In the genomic region with DNA sequence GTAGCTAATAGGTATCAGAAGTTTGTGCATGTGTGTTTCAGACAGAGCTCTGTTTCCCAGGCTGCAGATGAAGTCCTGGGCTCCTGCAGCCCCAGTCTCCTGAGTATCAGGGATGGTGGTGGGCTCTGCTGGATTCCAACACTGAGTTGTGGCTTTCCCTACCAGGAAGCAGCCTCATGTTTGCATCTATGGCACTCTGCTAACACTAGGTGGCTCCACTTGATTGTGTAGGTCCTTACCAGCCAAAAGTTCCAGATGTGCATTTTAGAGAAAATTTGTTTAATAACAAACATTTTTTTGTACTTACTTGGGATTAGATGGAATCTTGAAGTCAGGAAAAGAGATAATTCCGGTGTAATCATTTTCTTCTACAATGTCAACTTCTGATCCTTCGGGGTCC, we compare ENCODE assay signal across 8 mouse cellular contexts. TPM values are rescaled to one million over a fixed set of nuclear protein-coding genes. Genes with fewer than 3 reads are reported as not detected.
DNase-seq lines count a peak whose midpoint lies in the region; ATAC-seq lines count a peak whose summit lies in the region.

No protein-coding gene starts in this region.

- 74% methylated on average over 2 of the region's 2 CpGs for WGBS in kidney, embryonic 16.5 days
- WGBS in intestine, embryonic 16.5 days, result 64% methylated on average over 2 of the region's 2 CpGs

- H3K4me2 ChIP-seq in kidney, embryonic 16.5 days (replicated peaks; ENCODE audit: low read depth, low read length), result no peak overlapping the region
- H3K4me2 ChIP-seq in intestine, embryonic 16.5 days (ENCODE audit: low read depth, low read length), result no peak overlapping the region

- DNase-seq in kidney, adult 18-20 months, result peak; percentile 12
- DNase-seq in CD8-positive naive resting alpha-beta T cell, adult 2 months (ENCODE audit: low read depth in 2 of 2, low spot score in 2 of 2), result peak; percentile 7 to 31
- peak; percentile 66 for DNase-seq in ZHBTc4 (ENCODE audit: low read depth, low spot score)
- peak; percentile 25 to 53 for DNase-seq in heart, postnatal 10 days
- DNase-seq in spleen, adult 12 weeks (ENCODE audit: low spot score), result no peak

- peaks cover 6% of the 10 kb centered on the region for H3K9me3 ChIP-seq in kidney, embryonic 16.5 days (ENCODE audit: low read length)
- no peaks in the 10 kb centered on the region for H3K9me3 ChIP-seq in intestine, embryonic 16.5 days (ENCODE audit: control insufficient read depth, low read length)

- H3K4me3 ChIP-seq in kidney, embryonic 16.5 days (ENCODE audit: low read length), result no peak overlapping the region
- no peak overlapping the region for H3K4me3 ChIP-seq in intestine, embryonic 16.5 days (ENCODE audit: low read length)

- no peak overlapping the region for H3K27ac ChIP-seq in kidney, embryonic 16.5 days (ENCODE audit: low read length)
- H3K27ac ChIP-seq in intestine, embryonic 16.5 days (ENCODE audit: low read length), result no peak overlapping the region

- no peaks in the 10 kb centered on the region for H3K36me3 ChIP-seq in kidney, embryonic 16.5 days (ENCODE audit: insufficient read depth, low read length)
- no peaks in the 10 kb centered on the region for H3K36me3 ChIP-seq in intestine, embryonic 16.5 days (ENCODE audit: control insufficient read depth, insufficient read depth, low read length)

- ATAC-seq in kidney, embryonic 16.5 days (ENCODE audit: low FRiP score, low TSS enrichment), result no peak
- peak; percentile 71; the same call in 1 of the 2 replicates for ATAC-seq in megakaryocyte-erythroid progenitor cell, adult 5-6 weeks (replicated peaks; ENCODE audit: low FRiP score, low TSS enrichment, poor library complexity, severe bottlenecking)
- no peak for ATAC-seq in intestine, embryonic 16.5 days

- intact Hi-C loops in heart, postnatal 10 days (cut with DNase I), result loop anchor here (1.0 to 10.0 kb wide), 3 partner anchors 63 to 320 kb away; partner anchors contain the start of gene 4930568D16Rik

- H3K9ac ChIP-seq in kidney, embryonic 16.5 days (replicated peaks; ENCODE audit: low read length), result no peak overlapping the region
- H3K9ac ChIP-seq in intestine, embryonic 16.5 days (ENCODE audit: low read depth, low read length), result no peak overlapping the region

- H3K4me1 ChIP-seq in kidney, embryonic 16.5 days (ENCODE audit: insufficient read depth, low read length), result no peaks in the 10 kb centered on the region
- no peaks in the 10 kb centered on the region for H3K4me1 ChIP-seq in intestine, embryonic 16.5 days (ENCODE audit: control insufficient read depth, insufficient read depth, low read length)

- H3K27me3 ChIP-seq in kidney, embryonic 16.5 days (ENCODE audit: insufficient read depth, low read length), result no peaks in the 10 kb centered on the region
- no peaks in the 10 kb centered on the region for H3K27me3 ChIP-seq in intestine, embryonic 16.5 days (replicated peaks; ENCODE audit: control insufficient read depth, insufficient read depth, low read length)

RNA-seq across cellular contexts. Expression of gene Hc, which starts 16.3 kb away (rescaled TPM):
- 0.37 and 0.45 TPM in 2 replicates for polyA plus RNA-seq in kidney, embryonic 16.5 days (2015; fragmentation: Nextera tagmentation; extraction: Ambion mirVana)
- not detected for total RNA-seq in heart, postnatal 10 days (2021)
- not detected in 2 replicates for total RNA-seq in megakaryocyte-erythroid progenitor cell, adult 5-6 weeks (2014; fragmentation: Nextera tagmentation)
- not detected in 2 replicates for total RNA-seq in megakaryocyte-erythroid progenitor cell, adult 5-6 weeks (2017)
- polyA plus RNA-seq in intestine, embryonic 16.5 days (2015; fragmentation: Nextera tagmentation; extraction: Ambion mirVana), result 0.72 and 1.2 TPM in 2 replicates

RNA-seq across cellular contexts. Expression of gene AI182371, which starts 56.4 kb away (rescaled TPM):
- polyA plus RNA-seq in kidney, embryonic 16.5 days (2015; fragmentation: Nextera tagmentation; extraction: Ambion mirVana), result 0.46 and 0.50 TPM in 2 replicates
- total RNA-seq in heart, postnatal 10 days (2021), result under 1 TPM in 1 of 2 experiments, not detected in 1; 0.52 TPM
- 0.32 and 2.3 TPM in 2 replicates for total RNA-seq in megakaryocyte-erythroid progenitor cell, adult 5-6 weeks (2014; fragmentation: Nextera tagmentation)
- total RNA-seq in megakaryocyte-erythroid progenitor cell, adult 5-6 weeks (2017), result 0.11 and 1.2 TPM in 2 replicates
- polyA plus RNA-seq in intestine, embryonic 16.5 days (2015; fragmentation: Nextera tagmentation; extraction: Ambion mirVana), result 0.39 and 0.87 TPM in 2 replicates
